Mouse (Mus musculus): ENCODE results near the gene Sh3bp5. TPM values are rescaled to one million over a fixed set of nuclear protein-coding genes. Genes with fewer than 3 reads are reported as not detected.

Gene Sh3bp5
- polyA plus RNA-seq, 1 experiment from 2014 or later = 11.3 TPM

DNA sequence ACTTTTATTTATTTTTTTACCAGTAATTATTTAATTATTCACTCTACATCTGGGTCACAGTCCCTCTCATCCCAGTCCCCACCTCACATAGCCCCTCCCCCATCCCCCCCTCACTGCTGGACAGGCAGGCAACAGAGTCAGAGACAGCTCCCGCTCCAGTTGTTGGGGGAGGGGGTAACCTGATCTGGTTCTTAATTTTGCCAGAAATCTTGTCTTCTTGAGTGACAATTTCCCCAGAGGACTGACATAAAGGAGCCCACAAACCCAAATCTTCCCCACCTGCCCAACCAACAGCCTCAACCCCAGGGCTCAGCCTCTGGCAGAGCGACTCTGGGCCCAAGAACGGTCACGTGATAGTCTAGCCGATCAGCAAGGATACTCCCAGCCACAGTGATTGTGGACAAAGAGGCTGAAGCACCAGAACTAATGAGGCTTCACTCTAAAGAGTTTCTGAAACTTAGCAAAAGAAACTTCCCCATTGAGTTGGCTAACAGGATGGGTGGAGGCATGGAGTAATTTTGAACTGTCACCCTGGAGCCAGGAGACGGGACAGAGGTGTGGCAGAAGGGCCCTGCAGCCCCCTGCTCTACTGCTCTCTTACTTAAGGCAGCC, 22.3 kb downstream of the Sh3bp5 start:
- no peaks in the 10 kb centered on the region for H3K27me3 ChIP-seq
- TF ChIP-seq CTCF (IDR thresholded peaks at IDR 0.05) = no peak
- DNase-seq (ENCODE audit: low read depth, low spot score) (no peak), ATAC-seq (no peak)
- ChIA-PET POLR2A (no interaction called here), CTCF (interaction anchor here (1.1 kb wide), 1 partner anchor 10 kb away, joined by 3 read pairs; no protein-coding TSS in a partner anchor)
- in situ Hi-C loops (cut with MboI; ENCODE audit: low pct_unique_long_range_greater_than_20kb) = no loop called here

GRCm38 (mm10) chr14:31412651-31413056, 23.2 kb downstream of the Sh3bp5 start:
- DNase-seq (ENCODE audit: low read depth, low spot score) = no peak
- ATAC-seq = no peak
- H3K27me3 ChIP-seq = no peaks in the 10 kb centered on the region
- TF ChIP-seq CTCF (IDR thresholded peaks at IDR 0.05) = no peak
- ChIA-PET CTCF (interaction anchor here (1.1 kb wide), 1 partner anchor 9 kb away, joined by 3 read pairs; no protein-coding TSS in a partner anchor), POLR2A (no interaction called here)
- in situ Hi-C loops (cut with MboI; ENCODE audit: low pct_unique_long_range_greater_than_20kb) = no loop called here

GRCm38 (mm10) chr14:31410737-31411136, 25.1 kb downstream of the Sh3bp5 start:
- ATAC-seq (no peak), DNase-seq (ENCODE audit: low read depth, low spot score) (no peak)
- ChIA-PET CTCF (no interaction called here), POLR2A (no interaction called here)
- in situ Hi-C loops (cut with MboI; ENCODE audit: low pct_unique_long_range_greater_than_20kb) = no loop called here
- TF ChIP-seq CTCF (IDR thresholded peaks at IDR 0.05) = no peak
- H3K27me3 ChIP-seq = no peaks in the 10 kb centered on the region

- POLR2A ChIA-PET = no interaction called here
- H3K27me3 ChIP-seq = no peaks in the 10 kb centered on the region
- CTCF ChIA-PET = interaction anchor here (1.4 kb wide), 1 partner anchor 23 kb away, joined by 3 read pairs; no protein-coding TSS in a partner anchor
- ATAC-seq = no peak
- no peak for DNase-seq (ENCODE audit: low read depth, low spot score)
- in situ Hi-C loops (cut with MboI; ENCODE audit: low pct_unique_long_range_greater_than_20kb) = no loop called here
- TF ChIP-seq CTCF (IDR thresholded peaks at IDR 0.05) = no peak
Observed at GRCm38 (mm10) chr14:31410123-31410724, 25.7 kb downstream of the Sh3bp5 start.

DNA sequence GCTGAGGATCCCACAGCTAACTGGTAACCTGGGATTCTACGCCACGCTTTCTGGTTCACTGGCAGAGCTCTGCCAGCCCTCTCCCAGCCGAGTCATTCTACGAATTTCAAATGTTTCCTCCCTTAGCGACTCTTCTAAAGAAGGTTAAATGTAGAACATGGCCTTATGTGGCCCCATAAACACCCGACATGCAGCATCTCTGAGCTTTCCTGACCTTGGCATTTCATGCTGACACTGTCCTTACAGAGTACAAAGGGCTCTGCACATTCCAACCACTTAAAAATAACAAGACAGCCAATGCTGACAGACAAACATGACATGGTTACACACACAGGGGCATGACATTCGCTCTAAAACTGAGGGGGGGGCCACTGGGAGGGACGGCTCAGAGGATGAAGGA, 27.2 kb downstream of the Sh3bp5 start:
- H3K27me3 ChIP-seq = no peaks in the 10 kb centered on the region
- TF ChIP-seq CTCF (IDR thresholded peaks at IDR 0.05) = no peak
- ATAC-seq (no peak), DNase-seq (ENCODE audit: low read depth, low spot score) (no peak)
- ChIA-PET CTCF (no interaction called here), POLR2A (no interaction called here)
- in situ Hi-C loops (cut with MboI; ENCODE audit: low pct_unique_long_range_greater_than_20kb) = no loop called here

GRCm38 (mm10) chr14:31407911-31408604, 27.8 kb downstream of the Sh3bp5 start:
- no peak for TF ChIP-seq CTCF (IDR thresholded peaks at IDR 0.05)
- H3K27me3 ChIP-seq = no peaks in the 10 kb centered on the region
- ATAC-seq (no peak), DNase-seq (ENCODE audit: low read depth, low spot score) (no peak)
- in situ Hi-C loops (cut with MboI; ENCODE audit: low pct_unique_long_range_greater_than_20kb) = no loop called here
- ChIA-PET POLR2A (no interaction called here), CTCF (interaction anchor here (1.5 kb wide), 1 partner anchor 23 kb away, joined by 3 read pairs; no protein-coding TSS in a partner anchor)

DNA sequence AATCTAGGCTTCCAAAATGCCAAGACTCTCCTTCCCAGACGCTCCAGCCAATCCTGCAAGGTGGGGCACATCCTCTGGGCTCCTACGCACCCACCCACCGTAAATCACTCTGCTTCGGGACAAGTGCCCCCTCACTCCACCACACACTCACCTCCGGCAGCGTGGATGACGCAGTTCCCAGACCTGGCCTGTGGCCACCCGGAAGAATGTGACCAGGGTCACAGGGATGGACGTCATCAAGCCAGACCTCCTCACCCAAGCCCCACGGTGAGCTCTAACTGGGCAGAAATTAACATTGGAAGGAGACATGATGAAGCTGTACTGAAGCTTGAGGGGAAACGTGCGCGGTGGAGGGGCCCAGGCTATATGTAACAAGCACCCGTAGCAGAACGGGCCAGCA, 28.7 kb downstream of the Sh3bp5 start:
- ATAC-seq = no peak
- DNase-seq (ENCODE audit: low read depth, low spot score) = no peak
- no peaks in the 10 kb centered on the region for H3K27me3 ChIP-seq
- in situ Hi-C loops (cut with MboI; ENCODE audit: low pct_unique_long_range_greater_than_20kb) = no loop called here
- CTCF ChIA-PET = interaction anchor here (1.5 to 1.6 kb wide), 2 partner anchors 10 to 24 kb away, joined by 3 to 5 read pairs; no protein-coding TSS in a partner anchor
- no peak for TF ChIP-seq CTCF (IDR thresholded peaks at IDR 0.05)
- POLR2A ChIA-PET = no interaction called here

DNA sequence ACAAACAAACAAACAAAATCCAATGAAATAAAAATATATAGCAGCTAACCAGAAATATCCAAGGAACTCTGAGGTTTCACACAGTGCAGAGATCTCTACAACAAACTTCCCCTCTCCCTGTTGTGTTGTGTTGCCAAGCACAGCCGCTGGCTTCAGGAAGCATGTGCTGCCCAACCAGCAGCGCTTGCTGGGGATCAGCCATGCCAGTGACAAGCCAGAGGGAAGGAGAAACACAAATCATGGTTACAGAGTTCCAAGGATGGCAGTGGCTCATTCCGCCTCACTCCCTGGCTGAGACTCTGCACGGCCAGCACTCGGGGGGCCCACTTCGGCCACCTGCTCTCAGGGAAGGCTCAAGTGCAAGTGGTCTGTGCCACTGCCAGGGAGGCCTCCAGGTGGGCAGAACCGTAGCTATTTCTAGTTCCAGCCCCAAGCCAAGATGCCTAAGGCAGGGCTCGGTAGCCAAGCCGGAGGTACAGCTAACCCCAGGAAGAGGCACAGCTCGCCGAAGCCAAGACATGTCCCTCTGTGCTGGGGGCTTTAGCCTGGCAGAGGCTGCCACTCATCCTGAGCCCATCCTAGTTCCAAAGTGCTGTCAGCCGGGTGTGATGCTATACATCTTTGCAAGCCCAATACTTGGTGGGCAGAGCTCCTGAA, 29.6 kb downstream of the Sh3bp5 start:
- TF ChIP-seq CTCF (IDR thresholded peaks at IDR 0.05) = no peak
- ChIA-PET POLR2A (interaction anchor here (0.7 kb wide), 1 partner anchor 28 kb away, joined by 5 read pairs; no protein-coding TSS in a partner anchor), CTCF (interaction anchor here (1.6 kb wide), 1 partner anchor 9 kb away, joined by 5 read pairs; no protein-coding TSS in a partner anchor)
- no peak for DNase-seq (ENCODE audit: low read depth, low spot score)
- no peak for ATAC-seq
- no peaks in the 10 kb centered on the region for H3K27me3 ChIP-seq
- in situ Hi-C loops (cut with MboI; ENCODE audit: low pct_unique_long_range_greater_than_20kb) = no loop called here

GRCm38 (mm10) chr14:31405652-31406051, 30.2 kb downstream of the Sh3bp5 start:
- no peaks in the 10 kb centered on the region for H3K27me3 ChIP-seq
- POLR2A ChIA-PET = interaction anchor here (0.7 kb wide), 1 partner anchor 28 kb away, joined by 5 read pairs; no protein-coding TSS in a partner anchor
- TF ChIP-seq CTCF (IDR thresholded peaks at IDR 0.05) = no peak
- in situ Hi-C loops (cut with MboI; ENCODE audit: low pct_unique_long_range_greater_than_20kb) = no loop called here
- CTCF ChIA-PET = interaction anchor here (1.6 kb wide), 1 partner anchor 9 kb away, joined by 5 read pairs; no protein-coding TSS in a partner anchor
- no peak for DNase-seq (ENCODE audit: low read depth, low spot score)
- ATAC-seq = no peak

DNA sequence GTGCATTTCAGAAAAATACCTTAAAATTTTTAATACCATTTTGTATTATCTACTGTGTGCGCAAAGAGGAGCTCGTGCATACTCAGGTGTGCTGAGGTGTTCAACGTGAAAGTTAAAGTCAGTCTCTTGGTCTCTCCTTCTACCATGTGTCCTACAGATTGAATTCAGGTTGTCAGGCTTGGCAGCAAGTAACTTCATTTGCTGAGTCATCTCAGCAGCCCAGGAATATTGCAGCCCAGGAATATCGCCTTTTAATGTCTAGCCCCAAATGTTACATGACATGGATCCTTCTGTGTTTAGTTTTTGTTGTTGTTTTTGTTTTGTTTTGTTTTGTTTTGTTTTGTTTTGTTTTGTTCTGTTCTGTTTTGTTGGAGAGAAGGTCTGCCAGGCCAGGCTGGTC, 31.2 kb downstream of the Sh3bp5 start:
- ChIA-PET CTCF (interaction anchor here (1.1 kb wide), 1 partner anchor 19 kb away, joined by 3 read pairs; no protein-coding TSS in a partner anchor), POLR2A (no interaction called here)
- ATAC-seq = no peak
- in situ Hi-C loops (cut with MboI; ENCODE audit: low pct_unique_long_range_greater_than_20kb) = no loop called here
- TF ChIP-seq CTCF (IDR thresholded peaks at IDR 0.05) = no peak
- no peak for DNase-seq (ENCODE audit: low read depth, low spot score)
- H3K27me3 ChIP-seq = no peaks in the 10 kb centered on the region
